Mouse (Mus musculus): ENCODE measurements around the gene Cda. TPM values are rescaled to one million over a fixed set of nuclear protein-coding genes. Genes with fewer than 3 reads are reported as not detected.

The Cda gene
- total RNA-seq, 2 experiments from 2014 or later = 2.1 to 2.4 TPM

- no peak for DNase-seq (ENCODE audit: low spot score in 2 of 2)
Measured at GRCm38 (mm10) chr4:138310311-138310910, 57.4 kb downstream of the Cda start.

DNA sequence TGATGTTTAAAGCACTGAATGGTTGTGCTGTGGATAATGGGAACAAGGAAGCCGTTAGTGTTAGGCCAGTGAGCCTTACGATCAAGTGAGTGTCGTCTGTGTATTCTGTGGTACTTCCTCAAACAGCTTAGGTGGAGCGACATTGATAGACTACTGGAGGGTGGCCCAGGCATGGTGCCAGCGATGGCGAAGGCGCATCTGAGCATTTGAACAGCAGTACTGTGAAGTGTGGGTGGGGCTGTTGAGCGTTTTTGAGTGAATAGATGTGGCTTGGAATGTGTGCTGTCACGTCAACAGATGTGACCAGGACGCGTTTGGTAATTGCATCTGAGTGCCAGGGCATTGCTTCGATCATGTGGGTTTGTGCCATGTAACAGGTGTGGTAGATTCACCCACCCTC, 60.1 kb downstream of the Cda start:
- no peak for DNase-seq (ENCODE audit: low spot score in 2 of 2)

- DNase-seq (ENCODE audit: low spot score in 2 of 2) = no peak
Measured at GRCm38 (mm10) chr4:138307025-138307424, 60.8 kb downstream of the Cda start.

DNA sequence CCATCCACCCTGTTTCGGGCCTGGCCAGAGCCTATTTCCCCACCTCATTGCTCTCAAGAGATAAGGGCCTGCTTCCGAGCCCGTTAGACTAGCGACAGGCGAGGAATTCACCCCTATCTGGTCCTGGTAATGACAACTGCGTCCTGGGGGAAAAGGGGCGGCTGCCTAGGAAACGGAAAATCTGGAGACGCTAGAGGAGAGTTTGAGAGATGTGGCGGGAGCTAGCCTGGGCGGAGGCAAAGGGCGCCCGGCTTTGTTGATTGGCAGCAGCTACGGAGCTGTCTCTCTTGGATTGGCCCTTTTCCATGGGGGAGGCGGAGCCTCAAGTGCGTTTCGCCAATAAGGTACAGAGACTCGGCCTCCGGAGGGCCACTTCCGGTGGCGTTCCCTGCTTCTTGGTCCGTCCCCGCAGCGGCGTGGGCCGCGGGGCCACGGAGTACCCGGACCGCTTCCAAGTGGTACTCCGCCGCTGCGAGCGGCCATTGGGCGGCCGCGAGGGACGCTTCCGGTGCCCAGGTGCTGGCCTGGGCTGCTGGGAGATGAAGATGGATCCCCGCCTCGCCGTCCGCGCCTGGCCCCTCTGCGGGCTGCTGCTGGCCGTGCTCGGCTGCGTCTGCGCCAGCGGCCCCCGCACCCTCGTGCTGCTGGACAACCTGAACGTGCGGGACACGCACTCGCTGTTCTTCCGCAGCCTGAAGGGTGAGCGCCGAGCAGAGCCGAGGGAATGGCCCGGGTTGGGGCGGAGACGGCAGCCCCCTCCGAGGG, 63.3 kb downstream of the Cda start, which contains the start of gene Ddost:
Ddost (plus strand) TSS at position 391 of the 765 bp plus-strand sequence.
- DNase-seq (ENCODE audit: low spot score in 2 of 2) = peak; percentile 92 to 98

- DNase-seq (ENCODE audit: low spot score in 2 of 2) = no peak
Measured at GRCm38 (mm10) chr4:138303742-138304141, 64.0 kb downstream of the Cda start.

- no peak for DNase-seq (ENCODE audit: low spot score in 2 of 2)
Measured at GRCm38 (mm10) chr4:138303011-138303410, 64.8 kb downstream of the Cda start.

GRCm38 (mm10) chr4:138301271-138301780, 66.5 kb downstream of the Cda start:
- no peak for DNase-seq (ENCODE audit: low spot score in 2 of 2)

GRCm38 (mm10) chr4:138293949-138294550, 73.7 kb downstream of the Cda start:
- no peak for DNase-seq (ENCODE audit: low spot score in 2 of 2)

- no peak for DNase-seq (ENCODE audit: low spot score in 2 of 2)
Measured at GRCm38 (mm10) chr4:138293261-138293948, 74.4 kb downstream of the Cda start.

GRCm38 (mm10) chr4:138292028-138292427, 75.8 kb downstream of the Cda start:
- no peak for DNase-seq (ENCODE audit: low spot score in 2 of 2)

DNA sequence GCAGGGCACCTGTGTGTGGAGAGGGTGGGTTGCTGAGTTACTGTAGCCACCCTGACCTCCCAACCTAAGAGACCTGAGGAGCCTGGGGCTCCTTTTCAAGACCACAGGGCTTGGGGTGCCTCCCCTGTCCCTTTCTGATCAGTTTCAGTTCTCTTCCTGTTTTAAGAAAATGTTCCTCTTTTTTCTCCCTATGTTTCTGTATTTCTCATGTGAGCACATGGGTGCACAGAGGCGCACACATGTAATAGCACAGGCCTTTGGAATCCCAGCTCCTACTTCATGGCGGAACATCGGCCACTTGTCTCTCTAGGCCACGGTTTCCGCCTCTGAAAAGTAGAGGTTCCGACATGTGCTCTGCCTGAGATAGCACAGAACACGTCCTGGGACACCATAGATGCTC, 79.1 kb downstream of the Cda start:
- DNase-seq (ENCODE audit: low spot score in 2 of 2) = no peak

Small RNA genes within 50 kb of the gene (microRNA-seq; reads per million reads assigned to microRNA genes)
- gene Gm27646 (not detected), gene Mir7019 (not detected)

Other genes starting within 250 kb of the Cda start
- gene Hp1bp3, start 151.7 kb downstream of the Cda start, total RNA-seq (2021) = 100 to 1,000 TPM; 102 to 108 TPM
- gene Sh2d5, start 117.6 kb downstream of the Cda start, total RNA-seq (2021) = under 1 TPM in 1 of 2 experiments, not detected in 1; 0.39 TPM
- gene Kif17, start 117.6 kb downstream of the Cda start, total RNA-seq (2021) = under 1 TPM; 0.34 TPM
- 100 to 1,000 TPM; 106 to 115 TPM for gene Ddost, start 63.3 kb downstream of the Cda start, total RNA-seq (2021)
- gene Pink1, start 41.7 kb downstream of the Cda start, total RNA-seq (2021) = 100 to 1,000 TPM; 170 to 188 TPM
- not detected for gene Fam43b, start 28.5 kb upstream of the Cda start, total RNA-seq (2021)
- gene Mul1, start 66.7 kb upstream of the Cda start, total RNA-seq (2021) = 10 to 100 TPM; 30.1 to 33.2 TPM
- gene Camk2n1, start 86.3 kb upstream of the Cda start, total RNA-seq (2021) = 10 to 100 TPM in 1 of 2 experiments, 1 to 10 TPM in 1; 8.1 to 10.5 TPM